Mouse (Mus musculus) embryo, embryonic 9.5 days (tissue): ENCODE results near the gene Ncapd2.

Experiments used
- DNase-seq: peaks from one replicate; pipeline ENCODE4 v3.0.0-alpha.2; 2017; ENCODE audit errors: extremely low spot score

The Ncapd2 gene

GRCm38 (mm10) chr6:125215148-125215954 lies 23.9 kb upstream of the Ncapd2 start, which contains the start of gene Vamp1:
Gene Vamp1, plus strand, starts transcription at chr6:125215551.
- DNase-seq, result peak; percentile 93

GRCm38 (mm10) chr6:125213715-125214114 lies 22.2 kb upstream of the Ncapd2 start:
- no peak for DNase-seq

GRCm38 (mm10) chr6:125213129-125213528 lies 21.6 kb upstream of the Ncapd2 start:
- DNase-seq, result no peak

GRCm38 (mm10) chr6:125212621-125213020 lies 21.1 kb upstream of the Ncapd2 start:
- DNase-seq, result no peak

- no peak for DNase-seq
Measured at GRCm38 (mm10) chr6:125210436-125210835, 18.9 kb upstream of the Ncapd2 start.

GRCm38 (mm10) chr6:125197166-125197565 lies 5.7 kb upstream of the Ncapd2 start:
- no peak for DNase-seq

- no peak for DNase-seq
Measured at GRCm38 (mm10) chr6:125196301-125196700, 4.8 kb upstream of the Ncapd2 start.

- no peak for DNase-seq
Measured at GRCm38 (mm10) chr6:125195541-125196075, 4.1 kb upstream of the Ncapd2 start.

GRCm38 (mm10) chr6:125193390-125193789 lies 1.9 kb upstream of the Ncapd2 start:
- DNase-seq, result no peak

GRCm38 (mm10) chr6:125192841-125193240 lies 1.3 kb upstream of the Ncapd2 start:
- no peak for DNase-seq

GRCm38 (mm10) chr6:125192016-125192714 lies 664 bp upstream of the Ncapd2 start:
- peak; percentile 93 for DNase-seq

GRCm38 (mm10) chr6:125190816-125191215 lies 685 bp downstream of the Ncapd2 start:
- peak; percentile 20 for DNase-seq

GRCm38 (mm10) chr6:125186203-125186602 lies 5.3 kb downstream of the Ncapd2 start:
- no peak for DNase-seq

GRCm38 (mm10) chr6:125182133-125182532 lies 9.4 kb downstream of the Ncapd2 start:
- no peak for DNase-seq

- no peak for DNase-seq
Measured at GRCm38 (mm10) chr6:125179601-125180000, 11.9 kb downstream of the Ncapd2 start.

- no peak for DNase-seq
Measured at GRCm38 (mm10) chr6:125175469-125175868, 16.0 kb downstream of the Ncapd2 start.

- no peak for DNase-seq
Measured at GRCm38 (mm10) chr6:125173256-125173655, 18.2 kb downstream of the Ncapd2 start.

- DNase-seq, result no peak
Measured at GRCm38 (mm10) chr6:125172474-125172873, 19.0 kb downstream of the Ncapd2 start.

GRCm38 (mm10) chr6:125170194-125170593 lies 21.3 kb downstream of the Ncapd2 start:
- DNase-seq, result no peak

- no peak for DNase-seq
Measured at GRCm38 (mm10) chr6:125168086-125168485, 23.4 kb downstream of the Ncapd2 start.

- peak; percentile 67 for DNase-seq
Measured at GRCm38 (mm10) chr6:125166861-125167650, 24.4 kb downstream of the Ncapd2 start.
